24 mouse cellular contexts compared by ENCODE assay signal in the genomic region with DNA sequence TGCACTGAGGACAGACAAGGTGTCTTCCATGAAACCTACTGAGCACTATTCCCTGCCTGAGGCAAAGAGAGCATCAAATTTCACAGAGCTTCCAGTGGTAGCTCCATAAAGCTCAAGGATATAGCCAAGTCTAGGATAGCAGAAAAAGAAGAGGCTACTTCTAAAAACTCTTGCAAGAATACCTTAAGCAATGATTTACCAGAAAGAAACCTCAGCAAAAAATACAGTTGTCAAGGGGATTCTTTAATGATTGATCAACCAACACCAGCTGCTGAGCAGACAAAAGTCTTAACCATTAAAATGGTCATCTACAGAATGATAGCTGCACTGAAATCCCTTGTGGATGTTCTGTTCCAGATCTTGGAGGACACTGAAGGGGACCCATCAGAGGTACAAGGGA. TPM values are rescaled to one million over a fixed set of nuclear protein-coding genes. Genes with fewer than 3 reads are reported as not detected.
"Had no signal": no experiment of that assay in that cellular context is flagged by ENCODE, and none has a peak within 500 bp of the region (broad histone marks: within the 10 kb centered on the region; RNA-seq: fewer than 3 reads in every experiment).

No protein-coding gene starts in this region.

RNA-seq across cellular contexts. Expression of a gene that starts 53.3 kb away (rescaled TPM):
- polyA plus RNA-seq: heart, embryonic 10.5 days; heart, embryonic 11.5 days; heart, embryonic 12.5 days; heart, embryonic 13.5 days; heart, embryonic 14.5 days; heart, embryonic 15.5 days; heart, embryonic 16.5 days; heart, postnatal 0 days; hindbrain, embryonic 10.5 days; hindbrain, embryonic 11.5 days; hindbrain, embryonic 12.5 days; hindbrain, embryonic 13.5 days; hindbrain, embryonic 14.5 days; hindbrain, embryonic 15.5 days; hindbrain, embryonic 16.5 days; hindbrain, postnatal 0 days; inflammation-experienced regulatory T-cells, adult 6 months; intestine, embryonic 14.5 days; intestine, embryonic 15.5 days; intestine, embryonic 16.5 days; intestine, postnatal 0 days; kidney, embryonic 14.5 days; kidney, embryonic 15.5 days; large intestine, adult 2 months had no signal
